Mouse (Mus musculus): Measurements from ENCODE around the gene Ccdc81. TPM values are rescaled to one million over a fixed set of nuclear protein-coding genes. Genes with fewer than 3 reads are reported as not detected.

The Ccdc81 gene
- polyA plus RNA-seq, 1 experiment, result not detected

DNA sequence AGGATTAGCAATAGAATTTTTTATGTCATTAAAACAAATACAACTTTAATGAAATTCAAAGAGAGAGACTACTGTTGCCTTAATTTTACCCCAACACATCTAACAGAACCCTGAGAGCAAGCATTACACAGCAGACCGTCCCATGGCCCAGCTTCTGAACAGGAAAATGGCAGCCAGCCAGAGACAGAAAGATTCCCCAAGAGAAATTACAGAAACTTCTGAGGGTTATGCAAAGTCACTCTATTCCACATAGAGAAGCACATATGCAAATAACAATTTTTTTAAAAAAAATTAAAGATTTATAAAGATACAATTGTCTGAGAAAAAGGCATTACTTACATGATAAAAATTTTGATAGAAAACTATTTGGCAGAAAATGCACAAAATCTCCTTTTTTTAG, 23.7 kb downstream of the Ccdc81 start:
- Histone ChIP-seq H3K4me1 (ENCODE audit: control insufficient read depth, insufficient read depth, low read length) (peaks cover 3% of the 10 kb centered on the region), H3K27ac (ENCODE audit: insufficient read depth, low read length) (no peak overlapping the region), H3K4me3 (ENCODE audit: insufficient read depth, low read length) (no peak overlapping the region)
- TF ChIP-seq POLR2A (IDR thresholded peaks at IDR 0.05; ENCODE audit: low read depth, low read length), result no peak
- TF ChIP-seq CTCF (IDR thresholded peaks at IDR 0.05; ENCODE audit: borderline replicate concordance, insufficient read depth, low read length), result no peak

DNA sequence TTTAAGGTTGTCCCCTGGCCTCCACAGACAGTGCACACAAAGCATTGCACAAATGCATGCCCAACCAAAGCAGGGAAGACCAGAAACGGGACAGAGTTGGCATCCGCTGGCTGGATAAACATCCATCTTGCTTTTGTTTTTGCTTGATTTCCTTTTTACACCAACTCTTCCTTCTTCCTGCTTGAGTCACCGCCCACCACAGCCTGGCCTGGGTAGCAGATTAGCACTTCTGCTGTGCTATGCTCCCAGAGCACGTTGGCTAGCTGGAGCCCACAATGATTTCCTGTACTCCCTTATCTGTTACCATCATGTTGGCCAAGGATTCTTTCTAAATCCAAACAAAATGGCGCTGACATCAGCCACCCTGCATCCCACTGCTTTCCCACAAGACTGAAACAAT, 36.2 kb downstream of the Ccdc81 start:
- no peak for TF ChIP-seq POLR2A (IDR thresholded peaks at IDR 0.05; ENCODE audit: low read depth, low read length)
- TF ChIP-seq CTCF (IDR thresholded peaks at IDR 0.05; ENCODE audit: borderline replicate concordance, insufficient read depth, low read length), result no peak
- no peaks in the 10 kb centered on the region for H3K4me1 ChIP-seq (ENCODE audit: control insufficient read depth, insufficient read depth, low read length)
- no peak overlapping the region for H3K4me3 ChIP-seq (ENCODE audit: insufficient read depth, low read length)
- H3K27ac ChIP-seq (ENCODE audit: insufficient read depth, low read length), result no peak overlapping the region

DNA sequence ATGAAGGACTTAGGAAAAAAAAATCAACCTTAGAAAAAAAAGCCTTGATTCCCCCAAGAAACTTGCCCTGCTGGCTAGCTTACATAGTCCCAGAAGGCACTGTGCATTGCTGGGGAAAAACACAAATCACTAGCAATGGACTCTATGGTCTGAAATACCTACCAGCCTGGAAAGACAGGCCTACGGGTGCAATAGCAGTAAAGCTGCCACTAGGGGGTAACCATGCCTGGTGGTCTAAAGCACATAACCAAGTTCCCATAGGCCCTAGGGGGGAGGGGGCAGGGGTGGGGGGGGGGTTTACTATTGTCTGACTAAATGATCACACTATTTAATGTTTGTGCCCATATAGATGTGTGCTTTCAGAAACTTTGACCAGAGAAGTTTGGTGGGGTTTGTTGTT, 38.7 kb downstream of the Ccdc81 start:
- Histone ChIP-seq H3K4me1 (ENCODE audit: control insufficient read depth, insufficient read depth, low read length) (no peaks in the 10 kb centered on the region), H3K27ac (ENCODE audit: insufficient read depth, low read length) (no peak overlapping the region), H3K4me3 (ENCODE audit: insufficient read depth, low read length) (no peak overlapping the region)
- TF ChIP-seq CTCF (IDR thresholded peaks at IDR 0.05; ENCODE audit: borderline replicate concordance, insufficient read depth, low read length) (no peak), POLR2A (IDR thresholded peaks at IDR 0.05; ENCODE audit: low read depth, low read length) (no peak)

DNA sequence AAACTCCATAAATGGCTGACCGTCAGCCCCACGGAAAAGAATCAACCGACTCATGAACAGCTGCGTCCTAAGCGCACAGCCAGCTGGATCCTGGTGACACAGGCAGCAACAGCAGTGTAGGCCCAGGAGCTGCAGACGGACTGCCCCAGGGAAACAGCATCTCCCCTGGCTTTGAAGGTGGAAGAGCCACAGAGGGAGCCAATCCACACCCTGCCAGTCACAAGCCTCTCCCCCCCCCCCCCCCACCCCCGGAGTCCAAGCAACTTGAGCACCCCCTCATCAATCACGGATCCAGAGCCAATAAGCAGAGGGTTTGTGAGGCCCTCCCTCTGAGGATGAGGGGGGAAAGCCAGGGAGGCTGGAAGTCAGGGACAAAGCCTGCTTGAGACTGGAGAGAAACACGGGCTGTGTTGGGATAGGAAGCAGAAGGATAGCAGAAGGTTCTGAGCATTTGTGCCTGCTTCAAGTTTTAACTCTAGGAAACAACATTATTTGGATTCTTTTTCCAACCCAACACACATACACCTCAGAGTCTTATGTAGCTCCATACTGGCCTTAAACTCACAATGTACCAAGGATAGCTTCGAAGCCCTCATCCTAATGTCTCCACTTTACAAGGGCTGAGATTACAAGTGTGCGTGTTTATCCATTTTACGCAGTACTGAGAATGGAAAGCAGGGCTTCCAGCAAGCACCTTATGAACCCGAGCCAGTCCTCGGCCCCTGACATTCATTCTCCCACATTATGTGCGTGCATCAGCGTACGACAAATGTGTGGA, 46.8 kb downstream of the Ccdc81 start:
- Histone ChIP-seq H3K4me3 (ENCODE audit: insufficient read depth, low read length) (no peak overlapping the region), H3K27ac (ENCODE audit: insufficient read depth, low read length) (no peak overlapping the region), H3K4me1 (ENCODE audit: control insufficient read depth, insufficient read depth, low read length) (peaks cover 10% of the 10 kb centered on the region)
- no peak for TF ChIP-seq CTCF (IDR thresholded peaks at IDR 0.05; ENCODE audit: borderline replicate concordance, insufficient read depth, low read length)
- no peak for TF ChIP-seq POLR2A (IDR thresholded peaks at IDR 0.05; ENCODE audit: low read depth, low read length)

DNA sequence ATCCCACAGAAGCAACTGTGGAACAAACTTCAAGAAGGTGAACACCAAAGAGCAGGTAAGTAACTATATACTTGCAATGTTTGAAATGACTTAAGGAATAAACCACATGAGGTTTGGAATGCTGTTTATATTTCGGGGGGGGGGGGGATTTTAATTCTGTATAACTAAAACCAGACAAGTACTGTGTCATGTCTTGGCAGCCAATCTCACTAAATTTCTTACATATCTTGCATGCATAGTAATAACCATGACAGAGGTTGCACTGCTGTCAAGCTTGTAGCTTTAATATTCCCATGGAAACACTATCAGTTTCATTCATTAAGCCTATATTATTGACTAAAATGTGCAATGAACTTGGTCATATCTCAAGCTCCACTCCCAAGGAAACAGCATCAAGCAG, 48.2 kb downstream of the Ccdc81 start:
- Histone ChIP-seq H3K4me1 (ENCODE audit: control insufficient read depth, insufficient read depth, low read length) (peaks cover 12% of the 10 kb centered on the region), H3K4me3 (ENCODE audit: insufficient read depth, low read length) (no peak overlapping the region), H3K27ac (ENCODE audit: insufficient read depth, low read length) (peak overlapping the region; percentile 68)
- TF ChIP-seq POLR2A (IDR thresholded peaks at IDR 0.05; ENCODE audit: low read depth, low read length), result no peak
- TF ChIP-seq CTCF (IDR thresholded peaks at IDR 0.05; ENCODE audit: borderline replicate concordance, insufficient read depth, low read length), result no peak

DNA sequence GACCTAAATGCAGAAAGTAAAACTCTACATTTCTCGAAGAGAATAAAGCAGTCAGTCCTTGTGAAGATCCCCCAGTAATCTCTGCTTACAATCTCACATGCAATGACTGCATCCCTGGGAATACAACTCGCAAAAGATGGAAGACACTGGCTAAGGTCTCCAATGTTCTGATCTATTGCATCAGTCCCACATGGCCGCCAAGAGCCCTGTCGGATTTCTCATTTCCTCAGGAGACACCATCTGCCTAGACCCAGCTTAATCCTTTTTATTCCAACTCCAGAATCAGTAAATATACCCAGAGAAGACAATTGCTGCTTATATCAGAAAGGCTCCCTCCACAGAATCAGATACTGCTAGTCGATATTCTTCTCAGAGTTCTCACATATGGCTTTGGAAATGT, 50.3 kb downstream of the Ccdc81 start:
- Histone ChIP-seq H3K4me1 (ENCODE audit: control insufficient read depth, insufficient read depth, low read length) (peaks cover 14% of the 10 kb centered on the region), H3K4me3 (ENCODE audit: insufficient read depth, low read length) (no peak overlapping the region), H3K27ac (ENCODE audit: insufficient read depth, low read length) (no peak overlapping the region)
- no peak for TF ChIP-seq POLR2A (IDR thresholded peaks at IDR 0.05; ENCODE audit: low read depth, low read length)
- no peak for TF ChIP-seq CTCF (IDR thresholded peaks at IDR 0.05; ENCODE audit: borderline replicate concordance, insufficient read depth, low read length)

DNA sequence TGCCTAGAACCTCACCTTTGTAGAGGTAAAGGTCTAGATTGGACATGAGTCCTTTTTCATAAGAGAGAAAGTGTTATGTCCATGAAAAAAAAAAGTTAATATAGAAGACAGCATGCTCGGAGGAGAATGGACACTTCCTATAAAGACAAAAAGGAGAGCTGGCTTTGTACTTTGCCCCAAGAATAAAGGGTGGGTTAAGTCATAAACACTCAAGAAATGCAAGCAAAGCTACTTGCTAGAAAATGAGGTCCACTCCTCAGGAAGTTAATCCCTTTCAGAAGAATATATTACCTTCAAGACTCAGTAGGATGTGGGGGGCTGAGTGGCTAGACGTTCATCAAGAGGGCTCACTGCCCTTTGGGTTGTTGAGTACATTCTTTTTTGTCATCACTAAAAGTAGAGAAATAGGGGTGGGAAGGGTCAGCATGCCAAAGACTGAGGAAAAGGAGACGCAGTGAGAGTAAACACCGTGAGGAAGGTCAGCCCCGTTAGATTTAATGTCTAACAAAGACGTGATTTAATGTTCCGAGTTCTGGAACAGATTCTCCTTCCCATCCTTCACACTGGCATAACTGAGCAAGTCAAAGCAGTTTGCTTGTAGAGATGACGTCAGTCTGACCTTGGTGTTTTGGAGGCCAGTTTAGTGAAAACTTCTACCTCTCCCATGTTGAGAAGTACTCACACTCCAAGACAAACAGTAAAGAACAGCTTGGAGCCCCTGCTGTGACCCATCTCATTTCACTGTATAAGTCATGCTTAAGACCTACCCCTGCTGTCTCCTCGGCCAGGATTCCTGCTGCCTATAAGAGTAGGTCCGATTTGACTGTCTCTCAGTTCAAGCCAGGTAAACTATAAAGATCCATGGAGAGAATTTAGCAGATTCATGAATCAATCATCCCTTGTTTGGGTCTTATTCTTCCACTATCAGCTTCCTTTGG, 51.0 kb downstream of the Ccdc81 start:
- TF ChIP-seq CTCF (IDR thresholded peaks at IDR 0.05; ENCODE audit: borderline replicate concordance, insufficient read depth, low read length), result no peak
- TF ChIP-seq POLR2A (IDR thresholded peaks at IDR 0.05; ENCODE audit: low read depth, low read length), result no peak
- Histone ChIP-seq H3K27ac (ENCODE audit: insufficient read depth, low read length) (no peak overlapping the region), H3K4me1 (ENCODE audit: control insufficient read depth, insufficient read depth, low read length) (peaks cover 14% of the 10 kb centered on the region), H3K4me3 (ENCODE audit: insufficient read depth, low read length) (no peak overlapping the region)

DNA sequence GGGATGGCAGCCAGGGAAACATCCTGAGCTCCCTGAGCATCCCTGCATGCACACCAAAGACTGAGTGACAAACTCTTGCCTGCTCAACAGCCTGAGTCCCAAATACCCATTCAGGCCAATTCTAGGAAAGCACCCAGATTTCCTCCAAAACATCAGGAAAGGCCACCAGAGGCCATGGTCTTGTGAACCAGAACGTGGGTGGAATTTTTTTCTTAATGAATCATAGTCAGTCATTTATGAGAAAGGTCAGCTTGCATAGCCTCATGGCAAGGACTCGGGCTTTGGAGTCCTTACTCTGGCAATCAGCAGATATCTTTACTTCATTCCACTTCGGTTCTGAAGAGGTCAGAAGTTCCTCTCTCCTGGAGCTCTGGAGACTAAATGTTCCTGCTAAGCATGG, 52.9 kb downstream of the Ccdc81 start:
- Histone ChIP-seq H3K27ac (ENCODE audit: insufficient read depth, low read length) (peak overlapping the region; percentile 47), H3K4me1 (ENCODE audit: control insufficient read depth, insufficient read depth, low read length) (peaks cover 8% of the 10 kb centered on the region), H3K4me3 (ENCODE audit: insufficient read depth, low read length) (no peak overlapping the region)
- TF ChIP-seq CTCF (IDR thresholded peaks at IDR 0.05; ENCODE audit: borderline replicate concordance, insufficient read depth, low read length), result no peak
- TF ChIP-seq POLR2A (IDR thresholded peaks at IDR 0.05; ENCODE audit: low read depth, low read length), result no peak

DNA sequence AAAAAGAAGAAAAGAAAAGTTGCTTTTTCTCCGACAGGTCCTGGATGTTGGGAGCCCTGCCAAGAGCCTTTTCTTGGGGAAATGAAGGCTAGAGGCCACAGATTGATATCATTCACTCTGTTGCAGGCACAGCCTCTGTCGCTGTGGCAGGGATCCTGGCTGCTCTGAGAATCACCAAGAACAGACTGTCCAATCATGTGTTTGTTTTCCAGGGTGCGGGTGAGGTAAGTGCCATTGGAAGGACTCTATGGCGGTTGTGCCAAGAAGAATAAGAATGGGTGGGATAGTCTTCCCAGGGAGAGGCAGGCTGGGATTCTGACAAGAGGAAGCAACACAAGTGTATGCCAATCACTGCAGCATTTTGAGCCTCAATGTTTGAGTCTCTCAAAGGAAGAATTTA, 57.8 kb downstream of the Ccdc81 start:
- H3K4me3 ChIP-seq (ENCODE audit: insufficient read depth, low read length), result no peak overlapping the region
- no peak for TF ChIP-seq CTCF (IDR thresholded peaks at IDR 0.05; ENCODE audit: borderline replicate concordance, insufficient read depth, low read length)
- no peak for TF ChIP-seq POLR2A (IDR thresholded peaks at IDR 0.05; ENCODE audit: low read depth, low read length)
- peaks cover 4% of the 10 kb centered on the region for H3K4me1 ChIP-seq (ENCODE audit: control insufficient read depth, insufficient read depth, low read length)
- no peak overlapping the region for H3K27ac ChIP-seq (ENCODE audit: insufficient read depth, low read length)

DNA sequence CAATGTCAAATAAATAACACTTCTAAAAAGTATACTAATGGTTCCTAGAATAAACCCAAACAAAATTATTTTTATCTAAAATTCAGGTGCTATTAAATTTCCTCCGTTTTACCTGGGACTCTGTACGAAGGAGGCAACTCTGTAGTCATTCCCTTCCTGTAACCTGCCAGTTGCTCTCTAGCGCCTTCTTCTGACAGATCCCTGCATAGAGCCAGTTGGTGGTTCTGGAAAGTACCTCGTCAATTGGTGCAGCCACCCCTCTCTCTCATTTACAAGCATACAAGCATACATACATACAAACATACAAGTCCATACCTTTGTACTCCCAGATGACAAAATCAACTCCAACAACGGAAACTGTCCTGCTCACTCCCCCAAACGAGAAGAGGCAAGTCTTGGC, 59.9 kb downstream of the Ccdc81 start:
- Histone ChIP-seq H3K27ac (ENCODE audit: insufficient read depth, low read length) (no peak overlapping the region), H3K4me3 (ENCODE audit: insufficient read depth, low read length) (no peak overlapping the region), H3K4me1 (ENCODE audit: control insufficient read depth, insufficient read depth, low read length) (peaks cover 5% of the 10 kb centered on the region; the same call in 1 of the 2 replicates)
- TF ChIP-seq CTCF (IDR thresholded peaks at IDR 0.05; ENCODE audit: borderline replicate concordance, insufficient read depth, low read length) (no peak), POLR2A (IDR thresholded peaks at IDR 0.05; ENCODE audit: low read depth, low read length) (no peak)
